Mouse (Mus musculus): ENCODE measurements at regions not wholly inside any gene's neighbourhood (a gene's known extent, or its start where the extent isn't known, plus 50 kb on each side); places are given as distances from the start of the nearest gene placed in this dataset.
"Not testable (repeated sequence)": the region's sequence is repeated elsewhere in the genome, so short reads cannot be mapped to it uniquely, and the experiment has no call there.

DNA sequence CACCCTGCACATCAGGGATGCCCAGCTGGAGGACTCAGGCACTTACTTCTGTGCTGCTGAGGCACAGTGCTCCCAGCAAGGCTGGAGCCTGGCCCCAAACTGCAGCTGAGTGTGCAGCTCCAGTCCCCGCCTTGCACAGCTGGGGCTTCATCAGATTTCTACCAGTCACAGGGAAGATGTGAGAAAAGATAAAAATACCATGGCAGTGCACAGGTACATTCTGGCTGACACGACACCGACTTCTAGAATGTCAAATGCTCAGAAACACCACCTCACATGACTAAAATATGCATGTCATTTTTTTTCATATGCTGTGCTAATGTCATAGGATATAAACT is 495.7 kb upstream of the Olfr1507 start:
- DNase-seq = not testable (repeated sequence)

DNA sequence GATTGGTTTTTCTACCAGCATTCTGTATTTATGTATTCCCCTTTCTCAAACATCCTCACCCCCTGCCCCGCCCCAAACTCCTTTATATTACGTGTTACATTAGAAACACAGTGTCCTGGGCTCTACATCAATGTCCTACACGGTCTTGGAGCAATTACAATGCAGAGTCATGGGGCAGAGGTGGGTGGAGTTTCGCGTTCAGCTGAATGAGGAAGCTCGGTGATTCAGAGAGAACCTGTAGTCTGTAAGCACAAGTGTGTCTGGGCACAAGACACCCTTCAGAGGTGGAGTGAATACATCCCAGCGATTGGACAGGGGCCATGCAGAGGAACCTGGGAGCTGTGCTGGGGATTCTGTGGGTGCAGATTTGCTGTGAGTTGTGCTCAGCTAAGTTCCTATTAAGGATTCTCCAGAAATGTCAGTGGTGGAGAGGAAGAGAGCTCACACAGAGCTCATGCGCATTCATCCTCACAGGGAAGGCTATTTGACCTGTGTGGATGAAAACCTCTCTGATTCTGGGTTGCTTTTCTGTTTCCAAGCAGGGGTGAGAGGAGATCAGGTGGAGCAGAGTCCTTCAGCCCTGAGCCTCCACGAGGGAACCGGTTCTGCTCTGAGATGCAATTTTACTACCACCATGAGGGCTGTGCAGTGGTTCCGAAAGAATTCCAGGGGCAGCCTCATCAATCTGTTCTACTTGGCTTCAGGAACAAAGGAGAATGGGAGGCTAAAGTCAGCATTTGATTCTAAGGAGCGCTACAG is 495.2 kb upstream of the Olfr1507 start:
- DNase-seq = not testable (repeated sequence)

DNA sequence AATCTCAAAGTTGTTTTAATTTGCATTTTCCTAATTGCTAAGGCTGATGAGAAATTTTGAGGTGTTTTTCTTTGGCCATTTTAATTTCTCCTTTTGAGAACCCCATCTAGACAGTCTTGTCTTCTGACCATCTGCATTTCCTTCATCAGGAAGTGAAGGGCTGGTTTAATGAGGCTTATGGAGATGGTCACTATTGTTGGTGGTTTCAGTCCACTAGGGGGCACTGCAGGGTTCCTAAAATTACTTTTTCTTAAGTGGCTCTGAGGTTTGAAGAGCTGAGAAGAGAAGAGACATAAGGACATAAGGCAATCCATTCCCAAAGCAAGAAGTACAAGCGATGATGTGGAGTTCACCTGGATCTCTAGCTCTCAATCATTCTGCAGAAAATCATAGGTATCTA is 494.4 kb upstream of the Olfr1507 start:
- DNase-seq = not testable (repeated sequence)

DNA sequence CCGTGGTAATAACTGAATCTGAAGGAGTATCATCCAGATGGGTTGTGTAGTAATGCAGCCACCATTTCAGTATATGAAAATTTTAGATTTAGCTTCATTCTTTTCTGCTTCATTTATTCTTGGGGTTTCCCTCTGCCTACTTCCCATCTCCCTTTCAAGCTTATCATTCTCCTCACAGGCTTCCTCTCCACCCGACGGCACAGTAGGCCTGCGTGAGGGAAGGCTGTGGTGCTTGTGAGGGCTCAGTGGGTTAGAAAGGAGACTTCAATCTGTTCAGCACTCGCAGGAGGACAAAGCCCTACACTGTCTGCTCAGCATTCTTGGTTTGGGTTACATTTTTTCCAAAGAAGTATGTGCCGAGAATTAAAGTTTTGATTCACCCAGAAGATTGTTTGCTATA is 493.0 kb upstream of the Olfr1507 start:
- DNase-seq = not testable (repeated sequence)

DNA sequence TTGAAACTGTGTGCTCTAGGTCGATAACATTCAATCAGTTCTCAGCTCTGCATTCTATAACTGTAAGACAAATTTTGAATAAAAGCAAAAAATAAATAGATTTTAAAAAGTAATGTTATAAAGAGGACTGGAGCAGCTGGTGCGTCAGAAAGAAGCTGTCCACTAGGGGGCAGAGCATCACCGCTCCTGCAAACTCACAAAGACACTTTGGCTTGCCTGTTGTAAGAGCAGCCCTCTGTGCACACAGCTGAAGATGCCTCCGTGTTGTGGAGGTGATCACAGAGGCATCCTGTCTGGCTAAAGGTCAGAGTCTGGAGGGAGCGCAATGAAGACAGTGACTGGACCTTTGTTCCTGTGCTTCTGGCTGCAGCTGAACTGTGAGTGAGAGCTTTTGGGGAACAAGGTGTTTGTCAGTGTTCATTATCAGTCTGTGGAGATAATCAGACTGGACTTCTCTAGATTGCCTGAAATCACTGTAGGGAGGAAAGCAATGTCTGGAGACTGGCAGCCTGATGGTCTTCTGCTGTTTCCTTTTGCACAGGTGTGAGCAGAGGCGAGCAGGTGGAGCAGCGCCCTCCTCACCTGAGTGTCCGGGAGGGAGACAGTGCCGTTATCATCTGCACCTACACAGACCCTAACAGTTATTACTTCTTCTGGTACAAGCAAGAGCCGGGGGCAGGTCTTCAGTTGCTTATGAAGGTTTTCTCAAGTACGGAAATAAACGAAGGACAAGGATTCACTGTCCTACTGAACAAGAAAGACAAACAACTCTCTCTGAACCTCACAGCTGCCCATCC is 476.9 kb upstream of the Olfr1507 start:
- not testable (repeated sequence) for DNase-seq

DNA sequence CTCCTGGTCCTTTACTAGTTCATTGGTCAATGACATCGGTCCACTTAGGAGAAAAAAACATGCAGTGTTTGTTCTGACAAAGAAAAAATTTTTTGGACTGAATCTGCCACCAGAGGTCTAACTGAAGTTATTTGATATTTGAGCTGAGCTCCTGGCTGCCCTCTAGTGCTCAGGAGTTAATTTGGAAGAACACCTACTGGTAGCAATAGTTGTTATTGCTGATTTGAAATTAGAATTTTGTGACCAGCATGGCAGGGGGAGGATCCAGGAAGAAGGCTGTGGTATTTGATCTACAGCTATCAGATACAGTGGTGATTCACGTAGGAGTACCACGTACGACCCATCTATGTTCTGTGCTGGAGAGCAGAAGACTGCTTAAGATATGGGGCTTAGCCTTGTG is 466.6 kb upstream of the Olfr1507 start:
- DNase-seq = not testable (repeated sequence)

DNA sequence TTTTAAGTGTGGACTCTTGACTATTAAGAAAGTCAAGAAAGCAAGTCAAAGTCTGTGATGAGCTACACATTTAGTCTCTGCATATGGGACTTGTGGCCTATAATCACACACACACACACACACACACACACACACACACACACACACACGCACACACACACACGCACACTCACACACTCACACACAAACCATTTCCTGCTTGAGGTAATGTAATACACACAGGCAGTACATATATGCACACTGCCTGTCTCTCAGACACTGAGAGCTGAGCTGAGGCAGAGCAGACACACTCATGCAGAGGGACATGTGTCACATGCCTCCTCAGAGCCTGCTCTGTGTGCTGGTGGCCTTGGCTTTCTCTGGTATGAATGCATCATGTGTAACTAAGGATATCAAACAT is 461.0 kb upstream of the Olfr1507 start:
- DNase-seq = not testable (repeated sequence)

DNA sequence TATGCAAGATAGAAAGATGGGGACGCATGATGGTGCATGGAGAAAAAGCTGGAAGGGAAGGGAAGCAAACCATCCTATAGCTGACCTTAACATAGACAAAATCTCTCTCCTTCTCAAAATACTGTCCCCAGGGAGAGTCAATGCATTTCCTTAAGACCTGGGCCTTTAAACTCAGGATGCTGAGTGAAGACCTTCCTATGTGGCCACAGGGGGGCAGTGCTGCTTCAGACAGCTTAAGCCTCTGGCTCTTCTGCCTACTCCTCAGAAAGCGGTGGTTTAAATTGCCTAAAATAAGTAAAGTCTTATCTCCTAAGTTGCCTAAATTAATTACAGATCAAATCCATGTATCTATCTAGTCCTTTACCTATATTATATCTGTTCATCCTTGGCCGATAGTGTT is 449.4 kb upstream of the Olfr1507 start:
- DNase-seq = not testable (repeated sequence)

DNA sequence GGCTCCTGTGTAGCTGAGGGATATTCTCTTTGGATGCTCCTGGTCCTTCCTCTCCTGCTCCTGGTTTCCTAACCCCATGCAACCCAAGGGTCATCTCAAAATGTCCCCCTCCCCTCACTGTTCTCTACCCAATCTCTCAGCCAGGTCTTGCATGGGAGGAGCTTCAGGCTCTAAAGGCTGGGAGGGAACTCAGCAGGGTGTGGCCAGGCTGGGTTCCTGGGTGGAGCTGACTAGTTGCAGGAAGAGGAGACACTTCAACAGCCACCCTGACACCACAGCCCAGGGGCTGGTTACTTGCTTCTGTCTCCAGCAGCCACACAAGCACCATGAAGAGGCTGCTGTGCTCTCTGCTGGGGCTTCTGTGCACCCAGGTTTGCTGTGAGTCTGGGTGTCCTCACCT is 446.9 kb upstream of the Olfr1507 start:
- DNase-seq = not testable (repeated sequence)

DNA sequence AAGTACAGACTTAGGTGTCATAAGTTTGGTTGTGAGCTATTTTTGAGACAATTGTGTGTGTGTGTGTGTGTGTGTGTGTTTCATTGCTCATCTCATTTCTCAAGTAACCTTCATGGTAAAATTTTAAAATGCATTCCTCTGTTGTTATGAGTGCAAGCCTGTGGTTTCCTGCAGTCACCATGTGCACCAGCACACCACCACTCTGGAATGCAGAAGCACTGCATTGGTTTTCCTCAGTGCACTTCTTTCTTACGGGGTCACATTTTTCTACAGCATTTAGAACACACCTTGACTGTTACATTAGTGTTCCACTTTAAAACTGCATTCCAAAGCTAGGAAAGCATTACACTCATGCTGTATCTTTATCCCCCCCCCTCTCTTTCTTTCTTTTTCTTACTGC is 446.2 kb upstream of the Olfr1507 start:
- DNase-seq = not testable (repeated sequence)

DNA sequence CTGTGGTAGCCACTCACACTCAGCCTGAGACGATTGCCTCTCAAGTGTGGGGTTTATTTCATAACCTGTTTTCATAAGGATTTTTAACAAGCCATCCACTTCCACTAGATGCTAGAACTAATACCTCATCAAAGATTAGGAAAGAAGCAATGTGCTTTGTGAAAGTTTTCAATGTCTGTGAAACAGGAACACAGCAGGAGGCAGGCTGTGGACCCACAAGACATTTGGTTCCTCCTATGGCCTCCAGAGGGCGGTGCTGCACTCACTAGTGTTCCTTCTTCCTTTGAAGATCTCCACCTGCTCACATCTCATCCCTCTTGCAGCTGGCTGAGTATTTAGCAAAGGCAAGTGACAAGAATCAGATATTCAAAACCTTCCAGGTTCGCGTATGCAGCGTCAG is 424.6 kb upstream of the Olfr1507 start:
- DNase-seq = not testable (repeated sequence)

DNA sequence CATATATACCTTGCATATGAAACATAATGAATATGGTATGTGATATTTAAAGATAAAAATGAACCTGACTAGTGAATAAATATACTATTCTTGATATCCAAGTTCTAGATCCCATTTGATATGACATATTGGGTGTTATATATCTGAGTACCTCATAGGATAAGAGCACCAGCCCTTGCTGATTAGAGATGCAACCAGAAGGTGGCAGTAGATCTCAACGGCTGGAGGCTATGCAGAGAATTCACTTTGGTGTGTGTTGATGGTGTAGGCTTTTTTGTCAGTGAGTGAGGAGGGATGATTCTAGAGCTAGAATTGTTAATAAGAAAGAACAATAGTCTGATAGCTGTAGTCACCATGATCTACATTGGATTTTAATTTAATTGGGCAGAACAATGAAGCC is 418.3 kb upstream of the Olfr1507 start:
- not testable (repeated sequence) for DNase-seq

DNA sequence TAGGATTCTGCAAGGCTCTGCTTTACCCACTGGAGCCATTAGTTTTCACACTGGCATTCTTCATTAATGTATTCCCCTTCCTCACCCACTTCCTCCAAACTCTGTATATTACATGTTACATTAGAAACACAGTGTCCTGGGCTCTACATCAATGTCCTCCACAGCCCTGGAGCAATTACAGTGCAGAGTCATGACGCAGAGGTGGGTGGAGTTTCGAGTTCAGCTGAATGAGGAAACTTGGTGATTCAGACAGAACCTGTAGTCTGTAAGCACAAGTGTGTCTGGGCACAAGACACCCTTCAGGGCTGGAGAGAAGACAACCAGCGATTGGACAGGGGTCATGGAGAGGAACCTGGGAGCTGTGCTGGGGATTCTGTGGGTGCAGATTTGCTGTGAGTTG is 404.1 kb upstream of the Olfr1507 start:
- not testable (repeated sequence) for DNase-seq

DNA sequence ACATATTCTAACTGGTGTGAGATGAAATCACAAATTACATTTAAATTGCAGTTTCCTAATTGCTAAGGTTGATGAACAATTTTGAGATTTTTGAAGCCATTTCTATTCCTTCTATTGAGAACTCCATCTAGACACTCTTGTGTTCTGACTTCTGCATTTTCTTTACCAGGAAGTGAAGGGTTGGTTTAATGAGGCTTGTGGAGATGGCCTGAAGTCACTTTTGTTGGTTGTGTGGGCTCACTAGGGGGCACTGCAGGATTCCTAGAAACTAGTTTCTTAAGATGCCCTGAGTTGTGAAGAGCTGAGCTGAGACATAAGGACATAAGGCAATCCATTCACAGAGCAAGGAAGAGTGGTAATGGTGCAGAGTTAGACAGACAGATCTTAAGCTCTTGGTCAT is 402.8 kb upstream of the Olfr1507 start:
- DNase-seq = not testable (repeated sequence)

DNA sequence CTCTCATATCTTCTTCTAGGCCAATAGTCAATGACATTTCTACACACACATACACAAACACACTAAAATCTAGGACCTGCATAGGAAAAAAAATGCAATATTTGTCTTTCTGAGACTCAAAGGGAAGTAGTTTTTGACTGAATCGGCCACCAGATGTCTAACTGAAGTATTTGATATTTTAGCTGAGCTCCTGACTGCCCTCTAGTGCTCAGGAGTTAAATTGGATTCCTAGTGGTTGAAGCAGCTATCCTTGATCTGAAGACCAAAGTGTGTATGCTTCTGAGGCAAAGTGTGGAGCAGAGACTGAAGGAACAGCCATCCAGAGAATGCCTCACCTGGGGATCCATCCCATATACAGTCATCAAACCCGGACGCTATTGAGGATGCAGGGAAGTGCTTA is 384.4 kb upstream of the Olfr1507 start:
- not testable (repeated sequence) for DNase-seq

DNA sequence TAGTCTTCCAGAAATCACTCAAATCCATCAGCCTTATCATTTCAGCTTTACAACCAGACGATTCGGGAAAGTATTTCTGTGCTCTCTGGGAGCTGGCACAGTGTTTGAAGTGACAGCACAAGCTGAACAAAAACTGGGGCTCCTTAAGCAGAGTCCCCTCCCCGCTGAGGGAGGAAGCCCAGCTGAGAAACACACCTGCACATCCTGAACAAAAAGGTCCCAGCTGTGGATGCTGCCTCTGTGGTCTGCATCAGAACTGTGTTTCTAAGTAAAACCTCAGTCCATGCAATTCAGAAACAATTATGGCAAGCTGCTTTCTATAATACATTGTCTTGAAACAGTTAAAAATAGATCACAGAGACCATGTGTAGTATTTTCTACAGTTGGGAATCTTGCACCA is 368.3 kb upstream of the Olfr1507 start:
- DNase-seq = not testable (repeated sequence)

DNA sequence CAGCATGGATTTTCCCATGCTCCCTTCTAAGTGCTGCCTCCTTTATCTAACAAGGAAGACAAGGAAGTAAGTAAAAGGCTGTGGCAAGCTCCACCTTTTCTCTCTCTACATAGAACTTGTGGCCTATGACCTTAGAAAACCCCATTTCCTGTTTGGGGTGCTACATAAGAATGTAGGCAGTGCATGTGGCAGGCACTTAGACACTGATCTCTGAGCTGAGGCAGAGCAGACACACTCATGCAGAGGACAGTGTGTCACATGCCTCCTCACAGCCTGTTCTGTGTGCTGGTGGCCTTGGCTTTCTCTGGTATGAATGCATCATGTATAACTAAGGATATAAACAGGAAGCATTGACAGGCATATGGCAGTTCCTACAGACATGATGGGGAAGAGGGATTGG is 367.6 kb upstream of the Olfr1507 start:
- DNase-seq = not testable (repeated sequence)

DNA sequence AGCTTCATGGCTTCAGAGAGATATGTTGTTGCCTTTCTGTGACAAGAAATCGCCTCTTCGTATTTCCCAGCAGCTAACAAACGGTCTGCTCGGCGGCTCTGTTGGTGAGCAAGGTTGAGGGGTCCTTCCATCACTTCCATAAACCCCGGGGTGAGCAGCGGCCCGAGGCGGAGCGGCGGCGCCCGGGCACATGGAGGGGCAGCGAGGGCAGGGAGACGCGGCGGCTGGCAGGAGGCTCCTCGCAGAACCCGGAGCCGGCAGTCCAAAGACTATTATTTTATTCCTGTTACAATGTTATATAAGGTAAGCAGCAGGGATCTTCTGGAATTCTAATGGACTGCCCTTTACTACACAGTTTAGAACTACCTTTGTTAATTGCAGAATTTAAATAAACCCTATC is 366.9 kb upstream of the Olfr1507 start:
- not testable (repeated sequence) for DNase-seq

DNA sequence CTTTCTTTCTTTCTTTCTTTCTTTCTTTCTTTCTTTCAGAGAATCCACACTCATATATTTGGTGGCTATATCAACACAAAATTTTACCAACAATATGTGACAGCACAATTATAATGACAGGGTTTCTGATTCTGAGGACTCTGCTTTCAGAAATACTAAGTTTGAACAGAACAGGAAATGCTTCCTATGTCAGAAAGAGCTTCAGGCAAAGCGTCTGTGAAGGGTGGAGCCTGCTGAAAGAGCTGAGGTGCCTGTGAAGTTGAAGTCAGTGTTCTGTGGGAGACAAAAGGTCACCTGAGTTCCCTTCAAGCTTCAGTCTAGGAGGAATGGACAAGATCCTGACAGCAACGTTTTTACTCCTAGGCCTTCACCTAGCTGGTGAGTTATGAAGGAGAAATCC is 359.8 kb upstream of the Olfr1507 start:
- DNase-seq = not testable (repeated sequence)

DNA sequence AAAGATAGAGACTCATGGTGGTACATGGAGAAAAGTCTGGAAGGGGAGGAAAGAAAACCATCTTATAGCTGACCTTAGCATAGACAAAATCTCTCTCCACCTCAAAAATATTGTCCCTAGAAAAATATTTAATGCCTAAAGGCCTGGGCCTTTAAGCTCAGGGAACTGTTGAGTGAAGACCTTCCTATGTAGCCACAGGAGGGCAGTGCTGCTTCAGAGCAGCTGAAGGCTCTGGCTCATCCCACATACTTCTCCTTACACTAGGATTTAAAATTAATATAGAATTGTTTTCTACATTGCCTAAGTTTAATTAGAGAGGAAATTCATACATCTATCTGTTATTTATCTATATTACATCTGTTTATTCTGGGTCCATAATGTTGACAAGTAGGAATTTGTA is 358.0 kb upstream of the Olfr1507 start:
- not testable (repeated sequence) for DNase-seq

DNA sequence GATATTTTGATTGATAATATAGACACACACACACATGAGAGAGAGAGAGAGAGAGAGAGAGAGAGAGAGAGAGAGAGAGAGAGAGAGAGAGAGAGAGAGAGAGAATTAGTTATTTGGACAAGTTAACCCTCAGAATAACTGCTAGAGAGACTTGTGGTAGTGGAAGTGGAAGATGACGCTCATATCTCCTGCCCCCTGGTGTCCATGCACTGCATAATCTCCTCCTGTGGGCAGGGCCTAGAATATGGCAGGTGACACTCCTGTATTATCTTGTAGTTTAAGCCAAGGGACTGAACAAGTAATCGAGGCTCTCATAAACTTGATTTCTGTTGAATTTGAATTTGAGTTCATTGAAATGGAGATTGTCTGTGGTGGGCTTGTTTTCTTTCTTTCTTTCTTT is 352.4 kb upstream of the Olfr1507 start:
- DNase-seq = not testable (repeated sequence)

DNA sequence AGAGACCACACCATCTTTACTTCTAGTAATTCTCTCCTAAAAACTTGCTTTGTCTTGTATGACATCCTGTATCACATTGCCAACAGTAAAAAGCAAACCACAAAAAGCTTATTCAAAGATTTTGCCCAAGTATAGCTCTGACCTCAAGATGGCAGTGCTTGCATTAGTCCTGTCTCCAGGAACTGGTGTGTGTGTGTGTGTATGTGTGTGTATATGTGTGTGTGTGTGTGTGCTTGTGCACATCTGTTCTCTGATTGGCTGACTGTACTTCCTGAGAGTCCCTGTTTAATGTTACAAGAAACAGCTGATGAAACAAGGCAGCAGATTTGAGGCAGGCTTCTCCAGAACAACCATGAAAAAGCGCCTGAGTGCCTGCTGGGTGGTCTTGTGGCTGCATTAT is 328.5 kb upstream of the Olfr1507 start:
- DNase-seq = not testable (repeated sequence)

DNA sequence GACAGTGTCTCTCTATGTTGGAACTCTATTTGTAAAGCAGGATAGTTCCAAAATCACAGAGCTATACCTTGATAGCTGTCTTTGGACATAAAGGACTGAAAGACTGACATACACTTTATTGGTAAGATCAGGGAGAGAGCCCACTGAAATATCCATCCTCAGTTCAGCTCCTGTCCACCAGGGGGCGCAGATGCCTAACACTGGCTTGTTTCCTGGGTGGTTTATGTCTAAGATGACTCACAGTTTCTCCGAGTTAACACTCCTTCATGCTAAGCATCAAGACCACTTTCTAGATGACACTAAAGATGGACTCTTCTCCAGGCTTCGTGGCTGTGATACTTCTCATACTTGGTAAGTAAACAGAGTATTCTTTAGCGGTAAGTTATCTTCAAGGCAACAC is 326.1 kb upstream of the Olfr1507 start:
- not testable (repeated sequence) for DNase-seq

DNA sequence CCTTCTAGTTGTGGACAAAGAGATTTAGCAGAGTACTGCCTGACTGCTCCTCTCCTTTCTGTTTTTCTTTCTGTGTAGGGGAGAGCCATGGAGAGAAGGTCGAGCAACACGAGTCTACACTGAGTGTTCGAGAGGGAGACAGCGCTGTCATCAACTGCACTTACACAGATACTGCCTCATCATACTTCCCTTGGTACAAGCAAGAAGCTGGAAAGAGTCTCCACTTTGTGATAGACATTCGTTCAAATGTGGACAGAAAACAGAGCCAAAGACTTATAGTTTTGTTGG is 315.5 kb upstream of the Olfr1507 start:
- DNase-seq = not testable (repeated sequence)
